ENCODE assay signal across 10 mouse cellular contexts in genomic region chr10:79936284-79936910, GRCm38 (mm10). TPM values are rescaled to one million over a fixed set of nuclear protein-coding genes. Genes with fewer than 3 reads are reported as not detected.
DNase-seq lines count a peak whose midpoint lies in the region; ATAC-seq and TF ChIP-seq lines count a peak whose summit lies in the region.
"Had no signal": no experiment of that assay in that cellular context is flagged by ENCODE, and none has a peak within 500 bp of the region (broad histone marks: within the 10 kb centered on the region; RNA-seq: fewer than 3 reads in every experiment).

No protein-coding gene starts in this region.

- H3K4me3 ChIP-seq in heart, embryonic 11.5 days (ENCODE audit: low read depth, low read length): no peak overlapping the region
- H3K4me3 ChIP-seq in bone marrow, adult 2 months (replicated peaks; ENCODE audit: control insufficient read depth, low read depth, low read length): peak overlapping the region; percentile 46
- no peak overlapping the region for H3K4me3 ChIP-seq in liver, embryonic 15.5 days (replicated peaks)

- H3K27ac ChIP-seq in heart, embryonic 11.5 days (ENCODE audit: low read depth, low read length): peak overlapping the region; percentile 58; the same call in 1 of the 2 replicates
- peak overlapping the region; percentile 83 for H3K27ac ChIP-seq in bone marrow, adult 2 months (ENCODE audit: control insufficient read depth, insufficient read depth, low read depth, low read length, poor library complexity)
- peak overlapping the region; percentile 78 for H3K27ac ChIP-seq in liver, embryonic 15.5 days (replicated peaks)

- no peak for TF ChIP-seq CTCF in bone marrow, adult 2 months (IDR thresholded peaks at IDR 0.05; ENCODE audit: control insufficient read depth, insufficient read depth, low read length)

- intact Hi-C loops in heart, postnatal 36 days (cut with DNase I): no loop called here

- H3K4me2 ChIP-seq in heart, embryonic 11.5 days: no peak overlapping the region
- H3K4me2 ChIP-seq in liver, embryonic 15.5 days: peak overlapping the region; percentile 58

- TF ChIP-seq POLR2A in bone marrow, adult 2 months (IDR thresholded peaks at IDR 0.05; ENCODE audit: borderline replicate concordance, control insufficient read depth, low read depth, low read length): no peak

- H3K9me3 ChIP-seq in heart, embryonic 11.5 days (replicated peaks; ENCODE audit: control insufficient read depth, low read length): no peaks in the 10 kb centered on the region
- H3K9me3 ChIP-seq in liver, embryonic 15.5 days (replicated peaks): no peaks in the 10 kb centered on the region
- H3K9me3 ChIP-seq: G1E had no signal

- H3K27me3 ChIP-seq in heart, embryonic 11.5 days (ENCODE audit: control insufficient read depth, insufficient read depth, low read length): no peaks in the 10 kb centered on the region
- no peaks in the 10 kb centered on the region for H3K27me3 ChIP-seq in liver, embryonic 15.5 days

- no peak for DNase-seq in heart, postnatal 36 days
- peak; percentile 85 for DNase-seq in kidney, adult 11 months
- no peak for DNase-seq in urinary bladder, postnatal 36 days (ENCODE audit: low spot score in 2 of 2)
- no peak for DNase-seq in left cerebral cortex, adult 11 months (ENCODE audit: low spot score)
- no peak for DNase-seq in urinary bladder, adult 2 months (ENCODE audit: low spot score)

- H3K36me3 ChIP-seq in heart, embryonic 11.5 days (ENCODE audit: control insufficient read depth, insufficient read depth, low read length): peaks cover 21% of the 10 kb centered on the region
- H3K36me3 ChIP-seq in liver, embryonic 15.5 days (replicated peaks): peaks cover 35% of the 10 kb centered on the region

- ATAC-seq in heart, embryonic 11.5 days (replicated peaks; ENCODE audit: insufficient number of reproducible peaks, low FRiP score, low TSS enrichment): no peak
- no peak for ATAC-seq in liver, embryonic 15.5 days (ENCODE audit: insufficient read depth)
- ATAC-seq: hindbrain, embryonic 16.5 days had no signal

- no peak overlapping the region; the same call in 1 of the 2 replicates for H3K9ac ChIP-seq in heart, embryonic 11.5 days (ENCODE audit: low read depth, low read length)
- H3K9ac ChIP-seq in liver, embryonic 15.5 days: no peak overlapping the region

- 62% methylated on average over 10 of the region's 10 CpGs for WGBS in heart, embryonic 11.5 days (ENCODE audit: insufficient replicate concordance)
- WGBS in bone marrow, adult 2 months: 24% methylated on average over 10 of the region's 10 CpGs
- 57% methylated on average over 10 of the region's 10 CpGs for WGBS in liver, embryonic 15.5 days (ENCODE audit: insufficient replicate concordance)

- peaks cover 81% of the 10 kb centered on the region for H3K4me1 ChIP-seq in heart, embryonic 11.5 days (ENCODE audit: control insufficient read depth, insufficient read depth, low read length)
- H3K4me1 ChIP-seq in bone marrow, adult 2 months (ENCODE audit: control insufficient read depth, insufficient read depth, low read length): peaks cover 27% of the 10 kb centered on the region
- peaks cover 98% of the 10 kb centered on the region for H3K4me1 ChIP-seq in liver, embryonic 15.5 days (replicated peaks)

RNA-seq across cellular contexts. Expression of gene Arid3a, which starts 9.6 kb away (rescaled TPM):
- polyA plus RNA-seq in heart, embryonic 11.5 days (2014; fragmentation: Nextera tagmentation; extraction: Ambion mirVana): 4.3 and 12.7 TPM in 2 replicates
- 1 to 10 TPM; 1.9 to 2.6 TPM for total RNA-seq in heart, postnatal 36 days (2021)
- 12.4 and 27.6 TPM in 2 replicates for polyA plus RNA-seq in bone marrow, adult 2 months (2011; ENCODE audit: insufficient read depth, insufficient read length, low replicate concordance, missing spikeins)
- 6.1 and 7.4 TPM in 2 replicates for polyA plus RNA-seq in liver, embryonic 15.5 days (2015; fragmentation: Nextera tagmentation; extraction: Ambion mirVana)
- 3.8 and 4.1 TPM in 2 replicates for polyA plus RNA-seq in urinary bladder, adult 2 months (2012; rRNA removed)

RNA-seq across cellular contexts. Expression of gene R3hdm4, which starts 15.4 kb away (rescaled TPM):
- 87.6 and 89.2 TPM in 2 replicates for polyA plus RNA-seq in heart, embryonic 11.5 days (2014; fragmentation: Nextera tagmentation; extraction: Ambion mirVana)
- total RNA-seq in heart, postnatal 36 days (2021): 10 to 100 TPM; 81.0 to 88.1 TPM
- polyA plus RNA-seq in bone marrow, adult 2 months (2011; ENCODE audit: insufficient read depth, insufficient read length, low replicate concordance, missing spikeins): 182 and 197 TPM in 2 replicates
- 52.4 and 55.6 TPM in 2 replicates for polyA plus RNA-seq in liver, embryonic 15.5 days (2015; fragmentation: Nextera tagmentation; extraction: Ambion mirVana)
- polyA plus RNA-seq in urinary bladder, adult 2 months (2012; rRNA removed): 140 and 147 TPM in 2 replicates

RNA-seq across cellular contexts. Expression of gene Kiss1r, which starts 19.6 kb away (rescaled TPM):
- 0.15 and 0.31 TPM in 2 replicates for polyA plus RNA-seq in heart, embryonic 11.5 days (2014; fragmentation: Nextera tagmentation; extraction: Ambion mirVana)
- under 1 TPM; 0.17 to 0.38 TPM for total RNA-seq in heart, postnatal 36 days (2021)
- polyA plus RNA-seq in bone marrow, adult 2 months (2011; ENCODE audit: insufficient read depth, insufficient read length, low replicate concordance, missing spikeins): 1.5 TPM in 1 of 2 replicates, not detected in the other
- polyA plus RNA-seq in liver, embryonic 15.5 days (2015; fragmentation: Nextera tagmentation; extraction: Ambion mirVana): 0.32 and 0.37 TPM in 2 replicates
- polyA plus RNA-seq in urinary bladder, adult 2 months (2012; rRNA removed): 5.5 and 5.7 TPM in 2 replicates

RNA-seq across cellular contexts. Expression of gene Wdr18, which starts 23.6 kb away (rescaled TPM):
- polyA plus RNA-seq in heart, embryonic 11.5 days (2014; fragmentation: Nextera tagmentation; extraction: Ambion mirVana): 89.8 and 97.6 TPM in 2 replicates
- total RNA-seq in heart, postnatal 36 days (2021): 10 to 100 TPM; 25.6 to 28.8 TPM
- 26.7 and 43.3 TPM in 2 replicates for polyA plus RNA-seq in bone marrow, adult 2 months (2011; ENCODE audit: insufficient read depth, insufficient read length, low replicate concordance, missing spikeins)
- polyA plus RNA-seq in liver, embryonic 15.5 days (2015; fragmentation: Nextera tagmentation; extraction: Ambion mirVana): 46.3 and 48.4 TPM in 2 replicates
- 23.5 and 25.0 TPM in 2 replicates for polyA plus RNA-seq in urinary bladder, adult 2 months (2012; rRNA removed)

RNA-seq across cellular contexts. Expression of gene Gm26602, which starts 25.7 kb away (rescaled TPM):
- 8.1 TPM in 1 of 2 replicates, not detected in the other for polyA plus RNA-seq in heart, embryonic 11.5 days (2014; fragmentation: Nextera tagmentation; extraction: Ambion mirVana)
- not detected for total RNA-seq in heart, postnatal 36 days (2021)
- polyA plus RNA-seq in bone marrow, adult 2 months (2011; ENCODE audit: insufficient read depth, insufficient read length, low replicate concordance, missing spikeins): not detected in 2 replicates
- polyA plus RNA-seq in liver, embryonic 15.5 days (2015; fragmentation: Nextera tagmentation; extraction: Ambion mirVana): not detected in 2 replicates
- not detected in 2 replicates for polyA plus RNA-seq in urinary bladder, adult 2 months (2012; rRNA removed)
- total RNA-seq: G1E had no signal
